Mouse (Mus musculus) NIH3T3 (cell line): ENCODE measurements at regions not wholly inside any gene's neighbourhood (a gene's known extent, or its start where the extent isn't known, plus 50 kb on each side); places are given as distances from the start of the nearest gene placed in this dataset.

Source experiments
- DNase-seq: peaks from one replicate; pipeline ENCODE4 v3.0.0-alpha.2; 2012; ENCODE audit warnings: low read depth

GRCm38 (mm10) chr3:21403551-21403950 lies 672.9 kb upstream of the Tbl1xr1 start:
- no peak for DNase-seq

DNA sequence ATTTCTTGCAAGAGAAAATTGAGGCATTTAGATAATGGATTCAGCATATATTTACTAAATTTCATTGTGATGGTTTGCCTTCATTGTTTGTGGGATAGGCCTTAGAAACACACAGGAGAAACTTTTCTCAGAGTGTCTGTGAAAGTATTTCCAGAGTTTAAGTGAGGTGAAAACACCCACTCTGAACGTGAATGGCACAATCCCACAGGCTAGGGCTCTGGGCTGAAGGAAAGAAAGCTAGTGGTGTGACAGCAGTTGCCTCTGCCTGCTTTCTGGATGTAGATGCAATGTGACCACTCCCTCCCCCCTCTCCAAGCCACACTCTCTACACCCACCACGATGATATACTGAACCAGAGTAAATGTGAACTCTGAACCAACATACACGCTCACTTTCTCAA lies 672.4 kb upstream of the Tbl1xr1 start:
- no peak for DNase-seq

- no peak for DNase-seq
These were observed 669.4 kb upstream of the Tbl1xr1 start for GRCm38 (mm10) chr3:21407077-21407476.

DNA sequence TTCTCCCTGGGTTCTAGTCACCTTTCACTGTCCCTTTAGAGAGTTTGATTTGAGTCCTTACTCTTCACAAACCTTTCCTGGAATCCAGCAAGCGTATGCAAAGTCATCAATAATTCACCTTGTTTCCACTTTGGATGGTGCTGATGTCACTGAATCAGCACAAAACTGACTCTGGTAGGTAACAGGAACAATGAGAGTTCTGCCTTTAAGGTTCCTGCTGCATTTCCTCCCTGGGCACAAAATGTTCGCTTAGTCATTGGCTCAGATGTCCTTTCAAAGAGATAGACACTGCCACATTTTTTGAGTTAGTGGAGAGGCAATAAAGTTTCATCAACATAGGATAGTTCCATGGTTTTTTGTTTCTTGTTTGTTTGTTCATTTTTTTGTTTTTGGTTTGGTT lies 664.4 kb upstream of the Tbl1xr1 start:
- no peak for DNase-seq

- DNase-seq = no peak
These were observed 653.3 kb upstream of the Tbl1xr1 start for GRCm38 (mm10) chr3:21423139-21423538.

- no peak for DNase-seq
These were observed 649.9 kb upstream of the Tbl1xr1 start for GRCm38 (mm10) chr3:21426538-21426937.

DNA sequence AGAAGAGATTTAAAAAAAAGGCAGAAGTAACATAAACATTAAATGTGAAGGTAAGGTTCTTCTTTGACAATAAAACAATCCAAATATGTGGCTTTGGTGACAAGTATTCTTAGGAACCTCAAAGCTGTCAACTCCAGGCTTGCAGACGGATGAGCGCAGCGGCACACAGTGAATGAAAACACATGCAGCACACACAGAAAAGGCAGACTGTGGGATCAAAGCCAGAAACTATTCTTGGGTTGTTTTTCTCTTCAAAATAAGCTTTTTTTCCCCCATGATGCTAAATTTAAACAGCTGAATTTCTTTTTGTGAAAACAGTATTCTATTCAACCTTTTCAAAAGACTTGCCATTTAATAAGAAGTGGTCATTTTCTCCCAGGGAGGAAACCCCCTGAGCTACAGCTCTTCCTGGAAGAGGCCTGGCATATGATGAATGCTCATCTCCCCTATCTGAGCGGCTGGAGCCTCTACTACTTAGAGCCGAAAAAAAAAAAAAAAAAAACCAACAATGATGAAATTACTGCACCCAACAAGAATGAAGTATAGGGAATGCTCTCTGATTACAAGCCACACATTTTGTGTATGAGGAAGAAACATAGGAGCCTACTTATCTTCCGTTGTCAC lies 648.9 kb upstream of the Tbl1xr1 start:
- no peak for DNase-seq

DNA sequence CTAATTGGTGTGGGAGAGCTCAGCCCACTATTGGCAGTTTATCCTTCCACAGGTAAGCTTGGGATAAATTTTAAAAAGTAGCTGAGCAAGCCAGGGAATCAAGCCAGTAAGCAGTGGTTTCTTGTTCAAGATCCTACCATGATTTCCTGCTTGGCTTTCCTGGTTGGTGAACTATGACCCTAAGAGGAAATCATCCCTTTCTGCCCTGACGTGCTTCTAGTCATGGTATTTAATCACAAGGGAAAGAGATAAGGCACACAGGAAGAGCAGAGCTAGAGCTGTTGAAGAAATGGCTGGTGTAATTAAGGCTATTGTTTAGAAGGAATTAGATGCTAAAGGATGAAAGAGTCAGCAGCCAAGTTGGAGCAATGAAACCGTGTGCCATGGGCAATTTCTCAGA lies 648.3 kb upstream of the Tbl1xr1 start:
- DNase-seq = no peak

- no peak for DNase-seq
These were observed 612.2 kb upstream of the Tbl1xr1 start for GRCm38 (mm10) chr3:21464245-21464644.

DNA sequence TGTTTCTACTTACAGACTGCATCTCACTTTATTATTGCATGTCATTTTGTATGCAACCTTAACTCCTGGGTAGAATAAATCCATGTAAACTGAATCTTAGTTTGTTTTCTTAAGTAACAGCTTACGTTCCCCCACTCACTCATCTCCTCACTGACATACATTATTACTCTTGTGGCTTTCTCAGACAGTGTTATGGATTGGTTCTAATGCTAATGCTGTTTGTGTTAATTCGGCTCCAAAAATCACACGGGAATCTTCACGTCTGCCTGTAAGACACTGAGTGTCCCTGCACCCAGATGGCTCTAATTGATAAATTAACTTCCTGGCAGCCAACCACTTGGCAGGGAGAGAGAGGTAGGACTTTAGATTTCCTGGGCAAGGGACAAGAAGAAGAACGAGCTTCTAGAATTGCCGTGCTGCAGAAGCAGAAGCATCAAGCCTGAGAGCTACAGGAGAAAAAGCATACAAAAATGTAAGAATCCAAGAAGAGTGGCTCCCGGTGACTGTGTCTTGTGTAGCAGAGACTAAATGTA lies 610.3 kb upstream of the Tbl1xr1 start:
- no peak for DNase-seq

DNA sequence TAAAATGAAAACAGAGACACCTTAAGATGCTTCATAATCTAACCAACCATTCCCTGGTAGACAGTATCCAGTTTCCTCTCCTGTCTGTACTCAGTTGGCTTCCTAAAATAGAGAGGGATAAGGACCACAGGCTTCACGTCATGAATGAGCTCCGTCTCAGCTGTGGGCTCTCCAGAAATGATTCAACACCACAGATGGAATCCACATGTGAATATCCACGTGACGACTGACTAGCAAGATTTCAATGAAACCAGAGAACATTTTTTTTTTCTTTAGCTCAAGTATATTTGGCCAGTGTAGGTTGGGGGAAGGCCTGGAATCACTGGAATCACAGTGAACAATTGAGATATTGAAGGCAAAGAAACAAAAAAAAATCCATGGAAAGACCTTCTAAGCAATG lies 599.1 kb upstream of the Tbl1xr1 start:
- DNase-seq = no peak

DNA sequence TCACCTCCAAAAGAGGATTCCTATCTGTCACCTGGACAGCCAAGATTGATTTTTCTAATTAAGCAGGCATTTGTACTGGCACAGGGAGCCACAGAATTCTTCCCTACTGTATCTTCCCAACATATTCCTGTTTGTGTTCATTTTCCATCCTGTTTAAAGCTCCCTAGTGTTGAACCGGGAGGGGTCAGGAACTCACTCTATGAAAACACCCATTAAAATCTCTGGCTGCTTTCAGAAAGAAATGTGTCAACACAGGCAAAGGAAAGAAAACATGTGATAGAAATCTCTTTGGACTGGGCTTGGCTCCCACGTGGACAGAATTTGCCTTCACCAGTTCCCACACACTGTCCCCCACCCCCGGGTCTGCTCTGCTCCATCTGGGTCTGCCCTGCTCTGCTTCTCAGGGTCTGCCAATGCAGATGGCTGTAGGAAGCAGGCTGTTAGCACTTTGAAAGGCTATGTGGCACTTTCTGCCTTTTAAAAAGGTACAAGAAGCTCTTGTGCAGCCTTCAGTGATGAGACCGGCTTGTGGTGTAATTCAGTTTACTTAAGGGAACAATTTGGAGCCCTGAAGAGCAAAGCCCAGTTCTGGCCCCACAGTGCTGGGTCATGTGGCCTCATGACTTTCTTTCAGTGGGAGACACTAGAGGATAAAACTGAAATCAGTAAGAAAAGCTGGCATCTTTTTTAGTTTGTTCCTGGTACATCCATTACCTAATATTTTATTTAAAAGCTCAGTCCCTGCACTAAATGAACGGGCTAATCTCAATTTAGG lies 597.2 kb upstream of the Tbl1xr1 start:
- DNase-seq = no peak

DNA sequence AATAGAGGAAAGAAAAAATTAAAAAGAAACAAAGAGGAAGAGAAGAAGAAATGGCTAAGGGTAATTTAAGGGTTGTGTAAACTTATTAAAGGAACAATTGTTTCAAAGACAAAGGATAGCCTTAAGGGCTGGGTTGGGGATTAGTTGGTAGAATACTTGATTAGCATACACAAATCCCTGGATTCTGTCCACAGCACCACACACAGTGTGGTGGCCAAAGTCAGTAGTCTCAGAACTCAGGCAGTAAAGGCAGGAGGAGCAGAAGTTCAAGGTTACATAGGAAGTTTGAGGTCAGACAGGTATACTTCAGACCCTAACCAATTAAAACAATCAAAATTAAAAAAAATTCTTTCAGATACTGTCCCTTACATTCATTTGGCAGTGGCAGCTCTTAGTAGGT lies 596.6 kb upstream of the Tbl1xr1 start:
- no peak for DNase-seq

- no peak for DNase-seq
These were observed 592.4 kb upstream of the Tbl1xr1 start for GRCm38 (mm10) chr3:21484052-21484451.

- no peak for DNase-seq
These were observed 591.0 kb upstream of the Tbl1xr1 start for GRCm38 (mm10) chr3:21485454-21485853.

- no peak for DNase-seq
These were observed 586.9 kb upstream of the Tbl1xr1 start for GRCm38 (mm10) chr3:21489547-21489946.

DNA sequence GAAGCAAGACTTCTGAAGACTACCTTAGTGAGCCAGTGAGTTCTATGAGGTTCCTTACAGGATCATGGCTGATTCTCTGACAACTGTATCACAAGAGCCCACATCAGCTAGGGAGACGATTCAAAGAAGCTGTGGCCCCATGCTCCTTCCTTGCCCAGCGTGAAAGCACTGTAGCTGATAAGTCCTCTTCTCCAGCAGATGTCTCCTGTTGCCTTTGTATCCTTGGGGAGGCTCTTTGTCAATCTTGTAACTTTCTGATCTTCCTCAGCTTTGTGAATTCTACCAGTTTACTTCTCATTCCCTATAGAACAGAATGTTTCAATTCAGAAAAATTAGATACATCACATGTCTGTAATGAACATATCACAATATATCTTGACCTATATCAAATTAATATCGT lies 584.0 kb upstream of the Tbl1xr1 start:
- DNase-seq = no peak

DNA sequence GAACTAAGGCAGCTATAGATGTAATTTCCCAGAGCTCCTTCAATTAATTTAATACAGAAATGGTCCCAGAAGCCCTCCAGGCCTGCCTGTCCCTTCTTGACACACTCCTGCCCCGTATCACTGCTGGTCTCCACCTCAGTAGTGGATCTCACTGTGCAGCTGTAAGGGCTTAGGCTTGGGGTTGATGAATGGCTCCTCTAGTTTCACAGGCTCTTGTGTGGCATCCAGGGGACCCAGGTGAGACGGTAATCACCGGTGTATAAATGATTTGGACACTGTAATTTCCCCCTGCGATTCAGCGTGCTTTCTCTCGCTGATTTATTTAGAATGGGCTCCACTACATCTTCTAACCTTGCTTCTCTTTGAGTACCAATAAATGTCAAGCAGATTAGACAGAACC lies 583.1 kb upstream of the Tbl1xr1 start:
- DNase-seq = no peak

DNA sequence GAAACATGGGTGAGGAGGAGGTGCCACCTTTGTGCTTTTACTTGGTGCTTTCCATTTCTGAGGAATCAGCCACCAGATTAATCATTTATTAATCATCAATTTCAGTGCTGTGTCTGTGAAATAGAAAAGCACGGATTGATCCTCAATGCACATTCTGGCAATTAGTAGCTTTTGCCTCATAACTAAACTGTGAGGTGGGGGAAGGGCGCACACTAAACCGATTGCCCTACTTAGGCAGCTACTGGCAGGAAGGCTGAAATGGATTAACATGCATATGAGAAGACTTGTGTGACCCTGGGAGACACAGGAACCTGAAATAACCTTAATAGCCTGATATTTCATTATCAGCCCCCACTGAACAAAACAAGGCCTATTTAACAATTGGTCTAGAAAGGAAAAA lies 581.5 kb upstream of the Tbl1xr1 start:
- no peak for DNase-seq

- DNase-seq = no peak
These were observed 580.8 kb upstream of the Tbl1xr1 start for GRCm38 (mm10) chr3:21495651-21496050.

- DNase-seq = no peak
These were observed 580.3 kb upstream of the Tbl1xr1 start for GRCm38 (mm10) chr3:21496166-21496565.

DNA sequence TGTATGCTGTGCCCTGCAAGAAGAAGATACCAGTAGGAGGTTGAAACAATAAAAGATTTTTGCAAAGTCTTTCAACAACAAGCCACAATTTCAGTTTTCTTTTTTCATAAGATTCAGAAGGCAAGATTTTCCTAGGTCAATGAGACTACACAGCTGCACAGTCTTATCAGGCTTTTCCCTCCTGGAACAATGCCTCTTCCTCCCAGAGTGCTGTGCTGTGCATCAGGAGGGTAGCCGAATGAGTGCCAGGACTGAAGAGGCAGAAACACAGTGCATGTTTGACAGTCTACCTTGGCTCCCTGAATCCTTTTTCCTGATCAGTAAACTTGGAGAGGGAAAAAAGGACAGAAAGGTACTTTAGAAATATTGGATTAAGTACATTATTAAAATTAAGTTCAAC lies 579.4 kb upstream of the Tbl1xr1 start:
- no peak for DNase-seq

GRCm38 (mm10) chr3:21507655-21508054 lies 568.8 kb upstream of the Tbl1xr1 start:
- DNase-seq = no peak

- DNase-seq = no peak
These were observed 564.4 kb upstream of the Tbl1xr1 start for GRCm38 (mm10) chr3:21512081-21512480.
